Mouse (Mus musculus) cortical plate, adult 2 months (tissue): ENCODE results near the gene Atp2a1.

ENCODE experiments used
- CTCF ChIP-seq: fragments of 200-500 bp; IDR thresholded peaks from 2 replicates; pipeline ENCODE4 v1.5.1; 2011; ENCODE audit warnings: mild to moderate bottlenecking, control low read depth, low read length; ENCODE audit not compliant: insufficient read depth; ENCODE audit errors: extremely low read depth
- POLR2A ChIP-seq: fragments of 200-500 bp; IDR thresholded peaks from 2 replicates; pipeline ENCODE4 v1.6.1; 2011; ENCODE audit warnings: mild to moderate bottlenecking, low read length, control low read depth; ENCODE audit not compliant: insufficient read depth; ENCODE audit errors: extremely low read depth

GRCm38 (mm10) chr7:126474486-126474955, 11.6 kb upstream of the Atp2a1 start:
- no peak for TF ChIP-seq POLR2A
- TF ChIP-seq CTCF: no peak
